Mouse (Mus musculus) layer of hippocampus, adult 2 months (tissue): ENCODE data around the gene Sppl2c. TPM values are rescaled to one million over a fixed set of nuclear protein-coding genes. Genes with fewer than 3 reads are reported as not detected.
"Not testable (repeated sequence)": the region's sequence is repeated elsewhere in the genome, so short reads cannot be mapped to it uniquely, and the experiment has no call there.

Experiments
- DNase-seq, 2 experiments: peaks; one replicate each; pipeline ENCODE4 v3.0.0; 2022; ENCODE audit warnings: low spot score in 2 of 2
- H3K27ac ChIP-seq: fragments of 200-600 bp; 2 replicates; pipeline ENCODE4 v1.8.1; 2022
- H3K4me3 ChIP-seq: fragments of 200-600 bp; 2 replicates; pipeline ENCODE4 v1.8.1; 2022; ENCODE audit warnings: mild to moderate bottlenecking
- CTCF ChIP-seq: fragments of 200-600 bp; conservative IDR thresholded peaks from 2 replicates; pipeline ENCODE4 v1.8.1; 2022; ENCODE audit warnings: antibody characterized with exemption, mild to moderate bottlenecking, moderate library complexity
- total RNA-seq, 2 experiments: library from RNA; stranded (reverse); gene quantifications; 2 replicates each; pipeline ENCODE4 v1.2.3; 2021

The Sppl2c gene
- total RNA-seq, 2 experiments from 2014 or later = not detected

GRCm38 (mm10) chr11:104211251-104211650, 25.1 kb downstream of the Sppl2c start:
- Histone ChIP-seq H3K27ac (peak overlapping the region; percentile 39), H3K4me3 (no peak overlapping the region)
- DNase-seq = no peak
- peak; percentile 18; the same call in 1 of the 2 replicates for TF ChIP-seq CTCF

GRCm38 (mm10) chr11:104214128-104214527, 28.0 kb downstream of the Sppl2c start:
- peak; percentile 46 for TF ChIP-seq CTCF
- H3K4me3 ChIP-seq, H3K27ac ChIP-seq, DNase-seq: not testable (repeated sequence)

- no peak for DNase-seq
- no peak overlapping the region for H3K4me3 ChIP-seq
- H3K27ac ChIP-seq = peak overlapping the region; percentile 68; the same call in 1 of the 2 replicates
- no peak for TF ChIP-seq CTCF
These were observed 31.9 kb downstream of the Sppl2c start for GRCm38 (mm10) chr11:104218075-104218474.

- H3K27ac ChIP-seq = peak overlapping the region; percentile 44; the same call in 1 of the 2 replicates
- no peak overlapping the region for H3K4me3 ChIP-seq
- DNase-seq = no peak
- no peak for TF ChIP-seq CTCF
These were observed 34.2 kb downstream of the Sppl2c start for GRCm38 (mm10) chr11:104220291-104220690.

- no peak for DNase-seq
- H3K4me3 ChIP-seq = no peak overlapping the region
- no peak overlapping the region for H3K27ac ChIP-seq
- TF ChIP-seq CTCF = no peak
These were observed 35.6 kb downstream of the Sppl2c start for GRCm38 (mm10) chr11:104221751-104222150.

- DNase-seq = no peak
- no peak for TF ChIP-seq CTCF
- Histone ChIP-seq H3K4me3 (no peak overlapping the region), H3K27ac (no peak overlapping the region)
These were observed 37.2 kb downstream of the Sppl2c start for GRCm38 (mm10) chr11:104223301-104223700.

- DNase-seq = no peak
- Histone ChIP-seq H3K27ac (no peak overlapping the region), H3K4me3 (no peak overlapping the region)
- TF ChIP-seq CTCF = peak; percentile 51
These were observed 43.3 kb downstream of the Sppl2c start for GRCm38 (mm10) chr11:104229391-104229790.

GRCm38 (mm10) chr11:104230066-104230778, 44.1 kb downstream of the Sppl2c start:
- no peak for DNase-seq
- peak overlapping the region; percentile 99 for H3K27ac ChIP-seq
- peak; percentile 55 for TF ChIP-seq CTCF

GRCm38 (mm10) chr11:104231041-104231911, 45.1 kb downstream of the Sppl2c start, which contains the start of gene Mapt:
TSS of gene Mapt (plus strand) at chr11:104231390.
- TF ChIP-seq CTCF = peak; percentile 97
- Histone ChIP-seq H3K4me3 (peak within 1 kb of the TSS; percentile 92), H3K27ac (peak within 1 kb of the TSS; percentile 99)
- peak; percentile 92 to 94 for DNase-seq

More at GRCm38 (mm10) chr11:104230066-104230778, 44.1 kb downstream of the Sppl2c start:
- peak overlapping the region; percentile 92 for H3K4me3 ChIP-seq

- TF ChIP-seq CTCF = peak; percentile 48
- Histone ChIP-seq H3K27ac (peak overlapping the region; percentile 99), H3K4me3 (peak overlapping the region; percentile 92)
- peak; percentile 53 to 68 for DNase-seq
These were observed 46.3 kb downstream of the Sppl2c start for GRCm38 (mm10) chr11:104232141-104233061.

GRCm38 (mm10) chr11:104233101-104233500, 47.0 kb downstream of the Sppl2c start:
- no peak for TF ChIP-seq CTCF

GRCm38 (mm10) chr11:104233574-104234206, 47.6 kb downstream of the Sppl2c start:
- DNase-seq = no peak
- no peak for TF ChIP-seq CTCF
- Histone ChIP-seq H3K4me3 (peak overlapping the region; percentile 92), H3K27ac (peak overlapping the region; percentile 99)

More at GRCm38 (mm10) chr11:104233101-104233500, 47.0 kb downstream of the Sppl2c start:
- DNase-seq = no peak
- Histone ChIP-seq H3K4me3 (peak overlapping the region; percentile 92), H3K27ac (peak overlapping the region; percentile 99)
